Mouse (Mus musculus) midbrain, embryonic 11.5 days (tissue): ENCODE measurements around the gene Ehd1. TPM values are rescaled to one million over a fixed set of nuclear protein-coding genes. Genes with fewer than 3 reads are reported as not detected.

ENCODE experiments used
- ATAC-seq: fragments of 200-750 bp; cut with Nextera tagmentation; 2 replicates; pipeline ENCODE4 v1.8.0; 2017; ENCODE audit warnings: moderate TSS enrichment, moderate library complexity; ENCODE audit not compliant: low FRiP score
- DNase-seq: peaks from one replicate; pipeline ENCODE4 v3.0.0; 2015; ENCODE audit warnings: low spot score; ENCODE audit errors: missing footprints
- H3K27ac ChIP-seq: fragments of 300-500 bp; sonication (generic); 2 replicates; pipeline ENCODE4 v1.5.1; 2014; ENCODE audit warnings: low read depth, low read length
- H3K27me3 ChIP-seq: fragments of 300-500 bp; sonication (generic); 2 replicates; pipeline ENCODE4 v1.6.1; 2014; ENCODE audit warnings: mild to moderate bottlenecking, low read length, moderate library complexity, mixed read lengths; ENCODE audit not compliant: control insufficient read depth, insufficient read depth
- H3K36me3 ChIP-seq: fragments of 300-500 bp; sonication (generic); 2 replicates; pipeline ENCODE4 v1.6.1; 2014; ENCODE audit warnings: mild to moderate bottlenecking, low read length, moderate library complexity, mixed read lengths; ENCODE audit not compliant: control insufficient read depth, insufficient read depth
- H3K4me1 ChIP-seq: fragments of 300-500 bp; sonication (generic); 2 replicates; pipeline ENCODE4 v1.6.1; 2014; ENCODE audit warnings: low read length; ENCODE audit not compliant: control insufficient read depth, insufficient read depth
- H3K4me2 ChIP-seq: fragments of 300-500 bp; sonication (generic); 2 replicates; pipeline ENCODE4 v1.6.1; 2014; ENCODE audit warnings: mild to moderate bottlenecking, moderate library complexity
- H3K4me3 ChIP-seq: fragments of 300-500 bp; sonication (generic); 2 replicates; pipeline ENCODE4 v1.5.1; 2014; ENCODE audit warnings: low read depth, low read length
- H3K9ac ChIP-seq: fragments of 300-500 bp; sonication (generic); 2 replicates; pipeline ENCODE4 v1.6.1; 2014; ENCODE audit warnings: low read length
- H3K9me3 ChIP-seq: fragments of 300-500 bp; sonication (generic); 2 replicates; pipeline ENCODE4 v1.6.1; 2016; ENCODE audit warnings: low read length; ENCODE audit not compliant: control insufficient read depth
- whole genome bisulfite sequencing: fragments of 180-500 bp; shearing (Covaris S2); extraction: QIAGEN DNeasy Blood & Tissue Kit; methylation state at CpG from one replicate; pipeline ENCODE4 v1.1.7; 2014; 5-methylcytosine and 5-hydroxymethylcytosine counted together
- polyA plus RNA-seq: library from polyadenylated mRNA; unstranded; fragments of >200 nt; fragmentation: Nextera tagmentation; extraction: Ambion mirVana; gene quantifications from 2 replicates; pipeline ENCODE4 v1.2.1, GENCODE M21; 2014

Gene Ehd1
- polyA plus RNA-seq, 1 experiment from 2014 or later, result 68.2 TPM

GRCm38 (mm10) chr19:6265727-6266182 is 10.8 kb upstream of the Ehd1 start:
- DNase-seq, result no peak
- WGBS, result 67% methylated on average over 6 of the region's 6 CpGs

GRCm38 (mm10) chr19:6267306-6268169 is 9.0 kb upstream of the Ehd1 start:
- H3K4me3 ChIP-seq, result no peak overlapping the region
- H3K36me3 ChIP-seq, result no peaks in the 10 kb centered on the region
- no peaks in the 10 kb centered on the region for H3K27me3 ChIP-seq
- H3K27ac ChIP-seq, result no peak overlapping the region
- WGBS, result 81% methylated on average over 11 of the region's 11 CpGs
- no peak for DNase-seq
- H3K9me3 ChIP-seq, result no peaks in the 10 kb centered on the region
- no peaks in the 10 kb centered on the region for H3K4me1 ChIP-seq
- no peak overlapping the region for H3K4me2 ChIP-seq
- no peak for ATAC-seq
- no peak overlapping the region for H3K9ac ChIP-seq

More at GRCm38 (mm10) chr19:6265727-6266182, 10.8 kb upstream of the Ehd1 start:
- Histone ChIP-seq H3K27me3 (no peaks in the 10 kb centered on the region), H3K9ac (no peak overlapping the region), H3K4me2 (no peak overlapping the region), H3K4me3 (no peak overlapping the region), H3K9me3 (no peaks in the 10 kb centered on the region; the same call in 1 of the 2 replicates), H3K27ac (no peak overlapping the region), H3K36me3 (peaks cover 8% of the 10 kb centered on the region; the same call in 1 of the 2 replicates), H3K4me1 (no peaks in the 10 kb centered on the region)
- ATAC-seq, result no peak

- peak; percentile 97 for DNase-seq
- 19% methylated on average over 8 of the region's 8 CpGs for WGBS
- no peak overlapping the region for H3K9ac ChIP-seq
- H3K36me3 ChIP-seq, result no peaks in the 10 kb centered on the region
- H3K4me1 ChIP-seq, result no peaks in the 10 kb centered on the region
- no peak overlapping the region for H3K27ac ChIP-seq
- H3K4me3 ChIP-seq, result no peak overlapping the region
- H3K4me2 ChIP-seq, result no peak overlapping the region
- H3K27me3 ChIP-seq, result no peaks in the 10 kb centered on the region
- no peaks in the 10 kb centered on the region for H3K9me3 ChIP-seq
- peak; percentile 67 for ATAC-seq
These were observed 8.4 kb upstream of the Ehd1 start for GRCm38 (mm10) chr19:6268170-6268528.

- 80% methylated on average over 7 of the region's 7 CpGs for WGBS
- no peak overlapping the region for H3K9ac ChIP-seq
- no peak for DNase-seq
These were observed 7.8 kb upstream of the Ehd1 start for GRCm38 (mm10) chr19:6268670-6269132.

GRCm38 (mm10) chr19:6269798-6270475 is 6.6 kb upstream of the Ehd1 start:
- Histone ChIP-seq H3K27me3 (no peaks in the 10 kb centered on the region), H3K27ac (no peak overlapping the region), H3K36me3 (no peaks in the 10 kb centered on the region), H3K4me1 (no peaks in the 10 kb centered on the region), H3K4me2 (no peak overlapping the region), H3K9ac (no peak overlapping the region), H3K9me3 (no peaks in the 10 kb centered on the region), H3K4me3 (no peak overlapping the region)
- WGBS, result 82% methylated on average over 8 of the region's 8 CpGs
- ATAC-seq, result no peak
- DNase-seq, result no peak

More at GRCm38 (mm10) chr19:6268670-6269132, 7.8 kb upstream of the Ehd1 start:
- Histone ChIP-seq H3K36me3 (no peaks in the 10 kb centered on the region), H3K27ac (no peak overlapping the region), H3K27me3 (no peaks in the 10 kb centered on the region), H3K4me2 (no peak overlapping the region), H3K4me1 (no peaks in the 10 kb centered on the region), H3K4me3 (no peak overlapping the region), H3K9me3 (no peaks in the 10 kb centered on the region)
- no peak for ATAC-seq

- H3K4me2 ChIP-seq, result no peak overlapping the region
- no peaks in the 10 kb centered on the region for H3K9me3 ChIP-seq
- WGBS, result 62% methylated on average over 9 of the region's 9 CpGs
- no peaks in the 10 kb centered on the region for H3K36me3 ChIP-seq
- no peak overlapping the region for H3K9ac ChIP-seq
- no peaks in the 10 kb centered on the region for H3K27me3 ChIP-seq
- no peak for ATAC-seq
- DNase-seq, result no peak
- peaks cover 2% of the 10 kb centered on the region for H3K4me1 ChIP-seq
- H3K4me3 ChIP-seq, result no peak overlapping the region
- H3K27ac ChIP-seq, result no peak overlapping the region
These were observed 5.9 kb upstream of the Ehd1 start for GRCm38 (mm10) chr19:6270661-6271060.

- Histone ChIP-seq H3K4me1 (peaks cover 6% of the 10 kb centered on the region), H3K9me3 (no peaks in the 10 kb centered on the region), H3K27ac (no peak overlapping the region), H3K4me2 (no peak overlapping the region), H3K4me3 (no peak overlapping the region), H3K9ac (no peak overlapping the region), H3K36me3 (no peaks in the 10 kb centered on the region), H3K27me3 (no peaks in the 10 kb centered on the region)
- DNase-seq, result no peak
- ATAC-seq, result no peak
- 29% methylated on average over 8 of the region's 8 CpGs for WGBS
These were observed 5.3 kb upstream of the Ehd1 start for GRCm38 (mm10) chr19:6271206-6271605.

GRCm38 (mm10) chr19:6272053-6272452 is 4.5 kb upstream of the Ehd1 start:
- no peak for DNase-seq
- Histone ChIP-seq H3K27ac (no peak overlapping the region), H3K9me3 (no peaks in the 10 kb centered on the region), H3K27me3 (no peaks in the 10 kb centered on the region), H3K36me3 (no peaks in the 10 kb centered on the region), H3K4me2 (no peak overlapping the region), H3K4me1 (peaks cover 6% of the 10 kb centered on the region), H3K4me3 (no peak overlapping the region), H3K9ac (no peak overlapping the region)
- 72% methylated on average over 7 of the region's 7 CpGs for WGBS
- no peak for ATAC-seq

- no peak overlapping the region for H3K4me3 ChIP-seq
- 88% methylated on average over 4 of the region's 4 CpGs for WGBS
- no peak for ATAC-seq
- H3K9me3 ChIP-seq, result no peaks in the 10 kb centered on the region
- no peaks in the 10 kb centered on the region for H3K27me3 ChIP-seq
- no peak for DNase-seq
- H3K9ac ChIP-seq, result no peak overlapping the region
- H3K27ac ChIP-seq, result no peak overlapping the region
- H3K4me2 ChIP-seq, result no peak overlapping the region
- H3K4me1 ChIP-seq, result peaks cover 9% of the 10 kb centered on the region
- no peaks in the 10 kb centered on the region for H3K36me3 ChIP-seq
These were observed 3.8 kb upstream of the Ehd1 start for GRCm38 (mm10) chr19:6272738-6273137.
